Mouse (Mus musculus): ENCODE measurements around the gene Grtp1. TPM values are rescaled to one million over a fixed set of nuclear protein-coding genes. Genes with fewer than 3 reads are reported as not detected.
"Not testable (repeated sequence)": the region's sequence is repeated elsewhere in the genome, so short reads cannot be mapped to it uniquely, and the experiment has no call there.

Gene Grtp1
- total RNA-seq, 4 experiments from 2014 or later, result 15.0 to 30.3 (median 18.9) TPM

GRCm38 (mm10) chr8:13174305-13174704, 26.1 kb downstream of the Grtp1 start:
- no peak for DNase-seq

GRCm38 (mm10) chr8:13170510-13170909, 29.9 kb downstream of the Grtp1 start:
- DNase-seq, result no peak

DNA sequence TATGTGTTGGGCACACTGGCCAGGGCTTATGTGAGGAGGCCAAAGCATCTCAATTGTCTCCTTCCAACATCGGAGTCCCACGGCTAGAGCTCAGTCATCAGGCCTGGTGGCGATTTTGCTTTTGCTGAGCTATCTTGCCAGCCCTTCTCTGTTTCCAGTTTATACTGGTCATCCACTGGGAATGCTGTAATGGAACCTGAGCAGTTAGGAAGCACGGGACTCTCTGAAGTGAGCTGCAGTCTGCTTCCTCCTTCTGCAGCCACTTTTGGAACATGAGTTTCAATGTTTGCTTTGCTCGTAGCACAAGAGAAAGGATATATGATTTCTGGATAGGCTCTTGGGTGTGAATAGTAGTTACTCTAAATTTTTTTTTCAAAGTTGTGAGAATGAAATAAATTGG, 36.1 kb downstream of the Grtp1 start:
- no peak for DNase-seq

DNA sequence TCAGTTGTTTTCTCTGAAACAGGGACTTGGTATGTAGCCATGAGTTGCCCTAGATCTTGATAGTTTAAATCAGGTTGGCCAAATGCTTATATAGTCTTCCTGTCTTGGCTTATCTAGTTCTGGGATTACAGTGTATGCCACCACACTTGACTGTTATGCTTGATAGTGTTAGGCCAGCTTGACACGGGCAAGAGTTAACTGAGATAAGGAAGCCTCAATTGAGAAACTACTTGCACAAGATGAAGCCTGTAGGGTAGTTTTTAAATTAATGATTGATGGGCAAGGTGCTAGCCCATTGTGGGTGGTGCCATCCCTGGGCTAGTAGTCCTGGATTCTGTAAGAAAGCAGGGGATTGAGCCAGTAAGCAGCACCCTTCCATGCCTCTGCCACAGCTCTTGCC, 36.9 kb downstream of the Grtp1 start:
- DNase-seq, result no peak

DNA sequence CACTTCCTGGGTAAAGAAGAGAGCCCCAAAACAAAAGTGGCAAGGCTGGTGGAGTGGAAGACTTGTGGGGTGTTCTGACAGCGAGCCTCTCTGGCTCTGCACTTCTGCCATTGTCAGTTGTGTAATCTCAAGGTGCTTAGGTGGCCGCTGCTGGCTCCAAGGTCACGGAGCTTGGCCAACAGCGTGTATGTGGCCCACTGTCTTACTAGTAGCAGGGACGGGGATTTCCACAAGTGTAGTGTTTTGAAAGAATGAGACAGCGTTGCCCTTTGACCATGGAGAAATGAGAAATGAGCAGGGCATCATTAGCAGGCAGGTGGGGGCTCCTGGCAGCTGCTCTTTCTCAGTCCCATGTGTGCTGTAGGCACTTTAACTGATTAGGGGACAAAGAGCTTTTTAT, 38.3 kb downstream of the Grtp1 start:
- no peak for DNase-seq

DNA sequence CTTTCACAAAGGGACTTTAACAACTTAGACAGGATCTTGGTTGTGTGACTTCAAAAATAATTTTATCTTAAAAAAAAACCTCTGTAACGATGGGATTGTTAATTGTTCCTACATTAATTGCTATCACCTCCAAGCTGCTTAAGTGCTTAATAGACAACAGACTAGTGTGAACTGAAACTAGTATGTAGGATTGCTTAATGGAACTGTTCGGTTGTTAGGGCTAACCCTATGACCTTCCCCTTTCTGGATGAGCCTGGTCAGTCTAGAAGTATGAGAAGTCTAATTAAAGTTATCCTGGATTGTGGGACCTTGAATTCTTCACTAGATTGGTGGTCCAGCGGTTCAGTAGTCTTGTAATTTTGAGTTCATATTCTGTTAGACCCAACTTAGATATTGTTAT, 39.7 kb downstream of the Grtp1 start:
- no peak for DNase-seq

DNA sequence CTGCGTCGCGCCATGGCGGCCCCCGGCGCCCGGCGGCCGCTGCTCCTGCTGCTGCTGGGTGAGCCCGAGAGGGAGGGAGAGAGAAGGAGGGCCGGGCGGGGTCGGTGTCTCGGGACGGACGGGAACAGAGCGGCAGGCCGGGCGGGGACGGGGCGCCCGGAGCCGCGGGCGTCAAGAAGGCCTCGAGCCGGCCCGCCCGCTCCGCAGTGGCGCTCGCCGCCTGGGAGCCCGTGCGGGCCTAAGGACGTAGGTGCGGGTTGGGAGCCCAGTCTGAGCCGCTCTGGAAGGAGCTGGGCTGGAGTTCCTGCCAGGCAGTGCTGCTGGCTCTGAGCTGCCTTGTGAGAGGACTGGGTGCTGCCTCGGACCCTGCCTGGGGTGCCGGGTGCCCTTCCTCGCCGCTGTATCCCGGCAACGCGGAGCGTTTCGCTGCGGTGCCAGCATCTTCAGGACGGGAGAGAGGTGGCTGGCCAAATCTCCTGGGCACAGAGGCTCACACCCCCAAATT, 41.0 kb downstream of the Grtp1 start:
- DNase-seq, result peak; percentile 32

DNA sequence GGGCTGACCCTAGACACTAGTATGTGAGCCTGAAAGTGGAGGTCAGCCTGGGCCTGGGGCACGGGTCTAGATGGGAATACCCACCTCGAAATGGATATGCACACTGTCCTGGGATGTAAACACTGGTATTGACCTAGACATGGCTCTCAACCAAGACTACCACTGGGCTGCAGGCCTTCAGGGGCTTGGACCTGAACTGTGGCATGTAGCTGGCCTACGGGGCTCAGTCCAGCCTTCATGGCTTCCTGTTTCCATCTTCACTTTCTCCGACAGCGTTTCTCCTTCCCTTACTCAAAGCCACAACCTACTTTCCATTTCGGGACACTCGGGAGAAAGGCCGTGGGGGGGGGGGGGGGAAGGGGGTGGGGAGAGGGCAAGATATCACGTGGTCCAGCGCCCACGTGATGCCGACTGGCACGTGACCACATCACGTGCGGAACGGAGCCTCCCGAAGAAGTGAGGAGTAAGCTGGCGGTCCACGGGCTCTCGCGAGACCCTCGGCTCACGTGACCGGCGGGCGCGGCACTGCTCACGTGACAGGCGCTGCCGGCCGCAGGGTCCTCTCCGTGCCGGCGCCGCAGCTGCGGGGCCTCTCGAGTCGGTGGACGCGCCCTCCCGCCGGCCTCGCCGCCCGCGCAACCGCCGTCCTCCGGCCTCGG, 41.6 kb downstream of the Grtp1 start, which contains the start of gene Lamp1:
Gene Lamp1 (plus strand): TSS at position 444 of the 659 bp plus-strand sequence.
- DNase-seq, result peak; percentile 98

DNA sequence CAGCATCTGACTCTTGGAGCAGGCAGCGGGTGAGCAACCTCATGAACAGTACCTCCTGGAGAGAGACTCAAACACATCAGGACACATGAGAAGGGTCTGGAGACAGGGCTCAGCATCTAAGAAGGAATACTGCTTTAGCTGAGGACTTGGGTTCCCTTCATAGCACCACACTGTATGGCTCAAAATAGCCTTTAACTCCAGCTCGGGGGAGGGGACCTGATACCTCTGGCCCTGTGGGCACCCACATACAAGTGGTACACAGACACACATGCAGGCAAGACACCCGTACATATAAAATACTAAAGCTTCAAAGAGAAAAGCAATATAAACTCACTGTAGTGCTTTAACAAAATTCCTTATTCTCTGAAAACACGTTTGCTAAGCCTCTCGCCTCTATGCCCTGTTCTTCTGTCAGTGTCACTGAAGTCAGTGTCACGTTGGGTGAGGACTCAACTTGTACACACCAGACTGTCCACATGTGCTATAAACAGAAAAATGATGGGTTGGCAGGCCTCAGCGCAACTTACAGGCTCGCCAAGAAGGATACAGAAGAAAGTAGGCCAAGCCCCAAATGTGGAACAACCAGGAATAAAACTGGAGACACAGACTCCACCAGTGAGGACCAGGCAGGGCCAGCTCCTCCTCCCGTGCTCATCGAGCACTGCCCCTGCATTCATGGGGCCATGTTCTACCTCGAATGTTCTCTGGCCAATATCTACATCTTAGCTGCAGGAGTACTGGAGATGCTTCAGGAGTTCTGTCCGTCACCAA, 43.9 kb downstream of the Grtp1 start:
- no peak for DNase-seq

DNA sequence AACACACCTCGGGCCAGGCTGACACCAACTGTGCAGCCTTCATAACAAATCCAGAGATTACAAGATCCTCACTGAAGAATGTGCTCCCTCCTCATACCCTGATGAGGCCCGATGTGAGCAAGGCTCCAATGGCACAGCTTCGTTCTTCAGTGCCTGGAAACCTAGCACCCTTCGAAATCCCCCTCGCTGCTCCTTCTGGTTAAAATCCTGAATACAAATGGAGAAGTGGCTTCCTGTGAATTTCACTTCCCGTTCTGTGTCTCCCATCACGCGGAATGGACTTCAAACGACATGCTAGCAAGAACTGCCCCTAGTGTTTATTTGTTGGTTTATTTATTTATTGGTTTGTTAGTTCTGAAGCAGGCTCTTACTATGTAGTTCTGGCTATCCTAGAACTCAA, 45.1 kb downstream of the Grtp1 start:
- no peak for DNase-seq

GRCm38 (mm10) chr8:13154099-13154498, 46.3 kb downstream of the Grtp1 start:
- no peak for DNase-seq

DNA sequence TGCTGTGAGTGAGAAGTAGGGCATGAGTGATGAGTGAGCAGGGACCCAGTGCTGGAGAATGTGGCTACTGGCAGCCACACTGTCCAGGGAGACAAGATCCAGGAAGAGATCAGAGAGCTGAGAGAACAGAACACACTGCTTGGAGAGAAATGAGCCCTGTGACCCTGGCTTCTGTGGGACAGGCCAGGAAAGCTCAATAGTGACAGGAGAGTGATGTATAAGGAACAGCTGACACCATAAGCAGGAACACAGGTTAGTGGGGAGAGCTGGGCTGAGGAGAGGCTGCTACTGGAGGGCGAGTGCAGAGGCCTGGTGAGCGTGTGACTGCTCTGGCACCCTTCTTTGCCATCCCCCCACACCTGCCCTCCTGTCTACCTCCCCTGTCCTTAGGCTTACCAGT, 49.5 kb downstream of the Grtp1 start:
- no peak for DNase-seq

DNA sequence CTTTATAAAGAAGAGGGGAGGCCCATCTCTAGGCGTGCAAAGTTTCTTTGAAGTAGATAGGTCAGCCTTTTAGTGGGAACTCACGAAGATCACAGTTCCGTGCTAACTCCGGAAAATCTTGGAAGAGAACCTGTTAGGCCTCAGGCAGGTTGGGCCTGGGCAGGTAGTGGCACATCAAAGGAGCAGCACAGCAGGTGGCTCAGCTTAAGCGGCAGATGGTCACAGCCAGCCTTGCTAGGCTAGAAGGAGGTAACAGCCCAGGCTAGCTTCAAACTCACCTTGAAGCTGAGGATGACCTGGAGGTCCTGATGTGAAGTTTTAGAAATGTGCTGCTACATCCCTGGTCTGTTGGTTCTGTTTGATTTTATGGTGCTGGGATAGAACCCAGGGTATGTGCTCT, 50.6 kb downstream of the Grtp1 start:
- no peak for DNase-seq

- no peak for DNase-seq
These were observed 51.1 kb downstream of the Grtp1 start for GRCm38 (mm10) chr8:13149287-13149686.

DNA sequence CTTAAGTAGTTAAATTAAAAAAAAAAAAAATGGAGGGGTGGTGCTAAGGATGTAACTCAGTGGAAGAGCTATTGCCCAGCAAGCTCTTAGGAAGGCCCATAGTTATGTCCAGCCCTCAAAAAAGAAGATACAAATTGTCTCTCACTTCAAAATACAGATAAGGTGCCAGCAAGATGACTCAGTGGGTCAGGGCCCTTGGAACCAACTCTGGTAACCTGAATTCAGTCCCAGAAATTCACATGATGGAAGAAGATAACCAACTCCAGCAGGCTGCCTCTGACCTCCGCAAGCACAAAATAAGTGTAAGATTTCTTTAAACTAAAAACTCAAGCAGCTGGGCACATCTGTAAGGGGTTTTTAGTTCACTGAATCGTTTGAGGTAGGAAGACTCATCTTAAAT, 51.9 kb downstream of the Grtp1 start:
- peak; percentile 34 for DNase-seq

GRCm38 (mm10) chr8:13141681-13142080, 58.7 kb downstream of the Grtp1 start:
- DNase-seq, result no peak

GRCm38 (mm10) chr8:13139641-13140182, 60.7 kb downstream of the Grtp1 start:
- no peak for DNase-seq

- not testable (repeated sequence) for DNase-seq
These were observed 68.2 kb downstream of the Grtp1 start for GRCm38 (mm10) chr8:13132220-13132619.

- DNase-seq, result no peak
These were observed 75.5 kb downstream of the Grtp1 start for GRCm38 (mm10) chr8:13124897-13125296.

DNA sequence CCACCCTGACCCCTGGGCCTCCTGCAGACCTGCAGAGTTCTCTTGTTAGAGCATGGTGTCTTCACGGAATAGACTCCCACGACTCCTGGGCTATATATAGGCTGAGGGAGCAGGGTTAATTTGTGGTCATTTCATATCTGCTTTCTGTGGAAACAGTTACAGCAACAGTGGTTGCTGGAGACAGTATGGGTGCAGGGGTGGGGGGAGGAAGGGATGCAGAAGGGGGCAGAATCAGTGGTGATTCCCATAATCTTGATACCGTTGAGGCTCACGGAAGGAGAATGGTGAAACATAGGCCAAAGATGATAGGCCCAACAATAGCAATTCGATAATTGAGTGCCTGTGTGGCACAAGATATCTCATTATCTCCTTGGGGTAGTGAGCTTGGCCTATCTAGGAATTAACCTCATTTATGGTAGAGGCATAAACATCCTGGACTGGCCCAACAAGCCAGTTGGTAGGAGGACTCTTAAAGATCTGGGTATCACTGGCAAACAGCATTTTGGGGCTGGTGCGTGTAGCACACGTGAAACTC, 77.5 kb downstream of the Grtp1 start:
- DNase-seq, result no peak

Data from adrenal gland, adult 8-10 months (tissue).